Mouse (Mus musculus) embryonic facial prominence, embryonic 11.5 days (tissue): ENCODE measurements around the gene Glis1. TPM values are rescaled to one million over a fixed set of nuclear protein-coding genes. Genes with fewer than 3 reads are reported as not detected.

Experiments used
- ATAC-seq: fragments of 200-750 bp; cut with Nextera tagmentation; replicated peaks from 2 replicates; pipeline ENCODE4 v1.8.0; 2017; ENCODE audit warnings: low read depth; ENCODE audit not compliant: insufficient number of reproducible peaks, low FRiP score, low TSS enrichment
- DNase-seq: peaks from one replicate; pipeline ENCODE4 v3.0.0-alpha.2; 2015; ENCODE audit warnings: low spot score
- H3K27ac ChIP-seq: fragments of 300-500 bp; sonication (generic); replicated peaks from 2 replicates; pipeline ENCODE4 v1.5.1; 2014; ENCODE audit warnings: mild to moderate bottlenecking, low read depth, low read length, control low read depth
- H3K27me3 ChIP-seq: fragments of 300-500 bp; sonication (generic); 2 replicates; pipeline ENCODE4 v1.6.1; 2014; ENCODE audit warnings: mild to moderate bottlenecking, low read length, moderate library complexity, mixed read lengths; ENCODE audit not compliant: control insufficient read depth, insufficient read depth
- H3K36me3 ChIP-seq: fragments of 300-500 bp; sonication (generic); replicated peaks from 2 replicates; pipeline ENCODE4 v1.6.1; 2014; ENCODE audit warnings: low read depth, mild to moderate bottlenecking, low read length, moderate library complexity, mixed read lengths; ENCODE audit not compliant: control insufficient read depth, insufficient read depth
- H3K4me1 ChIP-seq: fragments of 300-500 bp; sonication (generic); 2 replicates; pipeline ENCODE4 v1.6.1; 2014; ENCODE audit warnings: low read length, mixed read lengths; ENCODE audit not compliant: control insufficient read depth, insufficient read depth
- H3K4me2 ChIP-seq: fragments of 300-500 bp; sonication (generic); 2 replicates; pipeline ENCODE4 v1.6.1; 2014; ENCODE audit warnings: low read depth, mild to moderate bottlenecking, control low read depth, low read length, moderate library complexity
- H3K4me3 ChIP-seq: fragments of 300-500 bp; sonication (generic); 2 replicates; pipeline ENCODE4 v1.5.1; 2014; ENCODE audit warnings: low read depth, low read length, control low read depth
- H3K9ac ChIP-seq: fragments of 300-500 bp; sonication (generic); replicated peaks from 2 replicates; pipeline ENCODE4 v1.6.1; 2014; ENCODE audit warnings: mild to moderate bottlenecking, control low read depth, low read length
- H3K9me3 ChIP-seq: fragments of 300-500 bp; sonication (generic); replicated peaks from 2 replicates; pipeline ENCODE4 v1.6.1; 2016; ENCODE audit warnings: mild to moderate bottlenecking, low read length, inconsistent platforms, mixed read lengths; ENCODE audit not compliant: control insufficient read depth
- WGBS: fragments of 180-500 bp; shearing (Covaris S2); extraction: QIAGEN DNeasy Blood & Tissue Kit; methylation state at CpG from one replicate; pipeline ENCODE4 v1.1.7; 2014; 5-methylcytosine and 5-hydroxymethylcytosine counted together
- polyA plus RNA-seq: library from polyadenylated mRNA; unstranded; fragments of >200 nt; fragmentation: Nextera tagmentation; extraction: Ambion mirVana; gene quantifications from 2 replicates; pipeline ENCODE4 v1.2.1, GENCODE M21; 2014

Glis1 gene
- polyA plus RNA-seq, 1 experiment from 2014 or later: 7.7 TPM

DNA sequence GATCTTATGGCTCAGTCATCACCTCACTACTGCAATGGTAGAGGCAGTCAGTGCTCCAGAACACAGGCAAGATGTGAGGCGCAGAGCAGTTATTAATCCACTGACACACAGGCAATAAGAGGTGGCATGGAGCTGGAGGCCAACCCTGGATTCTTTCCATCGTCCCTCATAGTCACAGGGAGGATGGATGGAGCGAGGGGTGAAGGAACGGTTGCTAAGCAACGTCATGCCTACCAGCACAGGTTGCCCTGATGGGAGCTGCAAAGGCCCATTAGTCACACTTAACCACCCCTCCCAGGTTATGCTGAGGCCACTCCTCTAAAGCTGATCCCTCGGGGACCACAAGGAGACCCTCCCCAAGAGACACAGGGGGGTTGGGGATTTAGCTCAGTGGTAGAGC, 187.9 kb downstream of the Glis1 start:
- no peak for DNase-seq
- no peaks in the 10 kb centered on the region for H3K27me3 ChIP-seq
- no peak for ATAC-seq
- H3K4me1 ChIP-seq: peaks cover 2% of the 10 kb centered on the region; the same call in 1 of the 2 replicates
- H3K36me3 ChIP-seq: no peaks in the 10 kb centered on the region
- WGBS: 75% methylated on average over 6 of the region's 6 CpGs
- H3K4me3 ChIP-seq: no peak overlapping the region
- no peak overlapping the region for H3K9ac ChIP-seq
- H3K4me2 ChIP-seq: no peak overlapping the region
- H3K9me3 ChIP-seq: no peaks in the 10 kb centered on the region
- H3K27ac ChIP-seq: no peak overlapping the region

DNA sequence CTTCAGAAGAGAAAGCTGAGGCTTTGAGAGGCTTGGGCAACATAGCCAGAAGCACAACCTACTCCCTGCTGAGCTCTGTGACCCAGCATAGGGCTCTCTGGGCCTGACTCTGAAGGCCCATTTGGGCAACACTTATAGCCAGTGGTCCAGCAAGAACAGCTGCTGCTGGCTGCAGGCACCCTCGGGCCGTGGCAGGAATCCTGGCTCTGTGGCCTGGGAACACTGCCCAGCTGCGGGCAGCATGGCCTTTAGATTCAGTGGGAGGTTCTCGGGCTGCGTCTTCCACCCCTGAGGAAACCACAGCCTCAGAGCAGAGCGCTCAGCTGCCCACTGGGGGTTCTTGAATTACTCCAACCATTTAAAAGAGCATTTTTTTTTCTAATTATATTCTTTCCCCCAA, 189.5 kb downstream of the Glis1 start:
- Histone ChIP-seq H3K4me3 (no peak overlapping the region), H3K27ac (no peak overlapping the region), H3K4me1 (peaks cover 2% of the 10 kb centered on the region; the same call in 1 of the 2 replicates), H3K27me3 (no peaks in the 10 kb centered on the region), H3K9me3 (no peaks in the 10 kb centered on the region), H3K4me2 (no peak overlapping the region), H3K36me3 (no peaks in the 10 kb centered on the region), H3K9ac (no peak overlapping the region)
- DNase-seq (no peak), ATAC-seq (no peak)
- 69% methylated on average over 6 of the region's 6 CpGs for WGBS

DNA sequence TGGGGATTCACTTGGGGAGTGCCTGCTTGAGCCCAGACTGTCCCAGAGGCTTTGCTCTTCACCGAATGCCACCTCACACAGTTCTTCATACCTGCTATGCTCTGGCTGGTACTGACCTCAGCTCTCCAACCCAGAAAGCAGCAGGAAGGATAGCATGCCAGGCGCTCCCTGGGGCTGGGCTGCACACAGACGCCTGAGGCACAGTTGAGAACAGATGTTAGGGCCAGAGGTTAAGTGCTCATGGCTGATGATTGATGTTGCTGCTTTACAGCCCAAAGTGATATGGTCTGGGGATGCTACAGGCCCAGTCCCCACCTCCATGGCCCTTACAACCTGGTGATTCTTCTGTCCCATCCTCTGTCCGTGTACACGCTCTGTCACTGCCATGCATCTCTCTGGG, 190.6 kb downstream of the Glis1 start:
- no peak for ATAC-seq

DNA sequence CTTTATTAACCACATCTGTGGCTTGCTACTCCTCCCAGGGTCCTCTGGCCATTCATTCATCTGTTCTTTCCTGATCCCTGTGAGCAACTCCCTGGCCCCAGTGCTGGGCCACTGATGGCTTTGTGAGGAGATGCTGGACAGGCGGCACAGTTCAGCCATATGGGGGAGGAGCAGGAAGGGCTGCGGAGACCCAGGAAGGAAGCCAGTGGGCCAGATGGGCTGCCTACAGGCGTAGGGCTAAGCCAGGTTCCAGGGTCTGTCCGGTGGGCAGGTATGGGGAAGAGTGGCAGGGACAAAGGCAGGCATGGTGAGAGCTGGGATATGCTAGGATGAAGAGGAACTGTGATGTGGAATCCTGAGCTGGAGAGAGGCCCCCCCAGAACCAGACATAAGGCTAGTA, 193.8 kb downstream of the Glis1 start:
- Histone ChIP-seq H3K27ac (no peak overlapping the region), H3K4me2 (no peak overlapping the region), H3K9me3 (no peaks in the 10 kb centered on the region), H3K36me3 (no peaks in the 10 kb centered on the region), H3K9ac (no peak overlapping the region), H3K27me3 (no peaks in the 10 kb centered on the region), H3K4me1 (peaks cover 2% of the 10 kb centered on the region; the same call in 1 of the 2 replicates), H3K4me3 (no peak overlapping the region)
- ATAC-seq: no peak
- 81% methylated on average over 4 of the region's 4 CpGs for WGBS
- no peak for DNase-seq

More for the DNA sequence above, 190.6 kb downstream of the Glis1 start:
- no peaks in the 10 kb centered on the region for H3K27me3 ChIP-seq
- no peak overlapping the region for H3K4me2 ChIP-seq
- H3K4me1 ChIP-seq: peaks cover 2% of the 10 kb centered on the region; the same call in 1 of the 2 replicates
- H3K4me3 ChIP-seq: no peak overlapping the region
- no peak overlapping the region for H3K27ac ChIP-seq
- H3K9me3 ChIP-seq: no peaks in the 10 kb centered on the region
- no peak overlapping the region for H3K9ac ChIP-seq
- H3K36me3 ChIP-seq: no peaks in the 10 kb centered on the region
- DNase-seq: peak; percentile 24
- WGBS: 40% methylated on average over 5 of the region's 5 CpGs

DNA sequence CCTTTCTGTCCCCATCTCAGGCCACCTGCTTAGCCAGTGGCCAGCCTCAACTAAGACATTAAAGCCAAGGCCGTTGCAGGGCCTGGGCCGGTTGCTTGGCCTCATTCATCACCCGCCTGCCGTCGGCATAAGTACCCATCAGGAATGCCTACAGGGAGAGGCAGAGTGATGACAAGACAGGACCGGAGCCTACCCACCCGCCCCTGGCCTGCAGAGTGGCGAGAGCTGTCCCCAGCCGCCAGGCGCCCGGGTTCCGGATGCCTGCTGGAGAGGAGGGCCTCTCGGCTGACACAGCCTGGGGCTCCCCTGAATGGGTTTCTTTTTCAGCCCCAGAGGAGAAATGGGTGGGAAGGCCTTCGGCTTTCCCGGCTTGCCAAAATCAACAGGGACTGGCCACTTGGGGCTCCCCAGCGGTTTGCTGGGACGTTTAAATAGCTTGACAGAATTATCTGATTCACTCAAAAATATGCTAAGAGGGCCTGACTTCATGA, 194.6 kb downstream of the Glis1 start:
- no peak overlapping the region for H3K27ac ChIP-seq
- 70% methylated on average over 17 of the region's 17 CpGs for WGBS
- no peak for DNase-seq
- peaks cover 2% of the 10 kb centered on the region; the same call in 1 of the 2 replicates for H3K4me1 ChIP-seq
- ATAC-seq: no peak
- H3K36me3 ChIP-seq: no peaks in the 10 kb centered on the region
- no peak overlapping the region for H3K4me2 ChIP-seq
- H3K9me3 ChIP-seq: no peaks in the 10 kb centered on the region
- no peak overlapping the region for H3K4me3 ChIP-seq
- H3K27me3 ChIP-seq: no peaks in the 10 kb centered on the region
- H3K9ac ChIP-seq: no peak overlapping the region

DNA sequence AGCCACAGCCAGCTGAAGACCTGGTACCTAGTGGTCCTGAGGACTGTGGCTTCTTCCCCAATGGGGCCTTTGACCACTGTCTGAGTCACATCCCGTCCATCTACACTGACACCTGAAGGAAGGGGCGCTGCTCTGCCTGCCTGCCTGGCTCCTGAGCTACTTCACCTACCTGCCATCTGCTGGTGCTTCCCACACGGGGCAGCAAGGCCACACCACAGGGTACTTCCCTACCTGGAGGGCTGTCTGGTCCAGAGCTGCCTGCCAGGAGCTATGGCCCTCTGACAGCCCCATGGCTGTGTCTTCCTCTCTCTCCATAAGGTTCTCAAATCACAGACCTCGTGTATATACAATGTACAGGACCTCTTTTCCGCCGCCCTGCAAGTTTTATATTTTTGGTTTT, 200.2 kb downstream of the Glis1 start:
- ATAC-seq (no peak), DNase-seq (no peak)
- no peaks in the 10 kb centered on the region for H3K9me3 ChIP-seq
- 0 out of 2 replicates have a peak overlapping the region, but pooled peaks have one; percentile 0 for H3K9ac ChIP-seq
- no peaks in the 10 kb centered on the region for H3K36me3 ChIP-seq
- H3K27ac ChIP-seq: no peak overlapping the region
- no peaks in the 10 kb centered on the region for H3K27me3 ChIP-seq
- 73% methylated on average over 6 of the region's 6 CpGs for WGBS
- H3K4me3 ChIP-seq: no peak overlapping the region
- H3K4me1 ChIP-seq: no peaks in the 10 kb centered on the region
- H3K4me2 ChIP-seq: no peak overlapping the region

DNA sequence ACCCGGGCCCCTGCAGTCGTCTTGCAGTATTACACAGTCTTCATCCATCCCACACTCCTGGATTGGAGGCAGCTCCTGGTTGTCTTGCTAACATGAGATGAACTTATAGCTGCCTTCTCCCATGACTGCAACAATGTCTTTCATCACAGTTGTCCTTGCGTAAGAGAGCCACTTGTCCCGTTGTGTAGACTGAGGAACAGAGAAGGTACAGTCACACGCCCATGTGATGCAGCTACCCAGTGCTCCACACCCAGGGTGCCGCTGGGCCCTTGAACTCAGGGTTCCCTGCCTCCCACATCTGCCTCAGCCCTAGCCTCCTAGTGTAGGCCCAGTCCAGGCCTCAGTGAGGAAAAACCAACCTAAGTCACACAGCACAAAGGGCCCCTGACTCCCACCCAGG, 201.7 kb downstream of the Glis1 start:
- ATAC-seq (no peak), DNase-seq (no peak)
- Histone ChIP-seq H3K27me3 (no peaks in the 10 kb centered on the region), H3K36me3 (no peaks in the 10 kb centered on the region), H3K4me3 (no peak overlapping the region), H3K4me1 (no peaks in the 10 kb centered on the region), H3K4me2 (no peak overlapping the region), H3K9me3 (no peaks in the 10 kb centered on the region), H3K9ac (no peak overlapping the region), H3K27ac (no peak overlapping the region)
- WGBS: 76% methylated on average over 6 of the region's 6 CpGs

DNA sequence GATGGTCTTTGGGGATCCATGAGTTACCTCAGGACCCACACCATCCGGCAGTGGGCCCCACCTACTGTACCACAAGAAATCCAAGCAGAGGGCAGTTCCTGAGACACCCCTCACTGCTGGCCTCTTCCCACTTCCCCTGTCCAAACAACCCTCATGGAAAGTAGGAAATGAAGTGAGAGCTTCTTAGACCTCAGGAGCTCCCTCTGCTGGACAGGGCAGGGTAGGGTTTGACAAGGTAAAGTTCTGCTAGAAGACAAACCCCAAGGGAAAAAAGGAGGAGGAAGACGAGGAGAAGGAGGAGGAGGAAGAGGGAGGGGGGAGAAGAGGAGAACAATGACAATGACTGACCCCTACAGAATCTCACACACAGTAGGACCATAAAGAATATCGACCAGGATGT, 203.3 kb downstream of the Glis1 start:
- no peak overlapping the region for H3K9ac ChIP-seq
- peak; percentile 49 for DNase-seq
- H3K27ac ChIP-seq: no peak overlapping the region
- H3K4me1 ChIP-seq: no peaks in the 10 kb centered on the region
- WGBS: 54% methylated on average over 3 of the region's 3 CpGs
- H3K4me3 ChIP-seq: no peak overlapping the region
- H3K27me3 ChIP-seq: no peaks in the 10 kb centered on the region
- H3K9me3 ChIP-seq: no peaks in the 10 kb centered on the region
- no peak for ATAC-seq
- H3K36me3 ChIP-seq: no peaks in the 10 kb centered on the region
- no peak overlapping the region for H3K4me2 ChIP-seq
